Mouse (Mus musculus): ENCODE results near the gene Plb1.

DNA sequence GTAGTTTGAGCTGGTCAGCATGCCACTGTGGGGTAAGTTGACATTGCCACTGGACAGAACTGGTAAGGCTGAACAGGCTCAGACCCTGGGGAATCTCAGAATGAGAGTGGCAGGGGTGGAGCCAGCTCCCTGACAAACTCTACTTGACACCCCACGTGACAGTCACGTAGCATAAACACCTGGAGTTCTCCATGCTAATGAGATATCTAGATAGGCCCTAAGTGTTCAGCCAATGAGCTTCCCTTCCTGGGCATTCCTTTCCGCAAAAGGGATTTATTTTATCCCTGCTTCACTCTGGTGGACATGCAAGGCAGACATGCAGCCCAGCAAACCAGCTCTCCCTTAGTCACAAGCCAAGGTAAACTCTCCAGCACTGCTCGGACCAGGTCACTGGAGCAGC lies 16.0 kb upstream of the Plb1 start:
- TF ChIP-seq CTCF (IDR thresholded peaks at IDR 0.05; ENCODE audit: borderline replicate concordance, control insufficient read depth, extremely low read depth, insufficient read depth, low read length, poor library complexity) (no peak), POLR2A (IDR thresholded peaks at IDR 0.05; ENCODE audit: control insufficient read depth, extremely low read depth, insufficient read depth, low read length, poor library complexity) (no peak)
